Mouse (Mus musculus): ENCODE measurements around the gene Hcn4. TPM values are rescaled to one million over a fixed set of nuclear protein-coding genes. Genes with fewer than 3 reads are reported as not detected.

Gene Hcn4
- polyA plus RNA-seq, 1 experiment from 2014 or later: 1.4 TPM

GRCm38 (mm10) chr9:58882686-58883085 is 59.5 kb downstream of the Hcn4 start:
- H3K9ac ChIP-seq (ENCODE audit: low read length): no peak overlapping the region
- no peaks in the 10 kb centered on the region for H3K27me3 ChIP-seq (ENCODE audit: control insufficient read depth, insufficient read depth, low read length)
- peaks cover 3% of the 10 kb centered on the region; the same call in 1 of the 2 replicates for H3K36me3 ChIP-seq (ENCODE audit: control insufficient read depth, insufficient read depth, low read length)
- no peak overlapping the region for H3K4me2 ChIP-seq (ENCODE audit: low read depth)
- no peak overlapping the region for H3K4me3 ChIP-seq (ENCODE audit: low read depth, low read length)
- WGBS: 91% methylated on average over 1 of the region's 1 CpGs
- H3K27ac ChIP-seq (ENCODE audit: low read depth, low read length): no peak overlapping the region
- DNase-seq (ENCODE audit: low spot score) (no peak), ATAC-seq (ENCODE audit: insufficient read depth, low FRiP score, low TSS enrichment) (no peak)
- no peaks in the 10 kb centered on the region for H3K9me3 ChIP-seq (ENCODE audit: control insufficient read depth, low read length)
- no peaks in the 10 kb centered on the region for H3K4me1 ChIP-seq (ENCODE audit: control insufficient read depth, insufficient read depth, low read length)

GRCm38 (mm10) chr9:58889782-58890448 is 66.7 kb downstream of the Hcn4 start:
- H3K27ac ChIP-seq (ENCODE audit: low read depth, low read length): no peak overlapping the region
- H3K4me2 ChIP-seq (ENCODE audit: low read depth): no peak overlapping the region
- no peaks in the 10 kb centered on the region for H3K9me3 ChIP-seq (ENCODE audit: control insufficient read depth, low read length)
- DNase-seq (ENCODE audit: low spot score) (no peak), ATAC-seq (ENCODE audit: insufficient read depth, low FRiP score, low TSS enrichment) (no peak)
- H3K4me1 ChIP-seq (ENCODE audit: control insufficient read depth, insufficient read depth, low read length): no peaks in the 10 kb centered on the region
- no peaks in the 10 kb centered on the region for H3K27me3 ChIP-seq (ENCODE audit: control insufficient read depth, insufficient read depth, low read length)
- 85% methylated on average over 12 of the region's 12 CpGs for WGBS
- H3K36me3 ChIP-seq (ENCODE audit: control insufficient read depth, insufficient read depth, low read length): peaks cover 10% of the 10 kb centered on the region
- H3K9ac ChIP-seq (ENCODE audit: low read length): no peak overlapping the region
- H3K4me3 ChIP-seq (ENCODE audit: low read depth, low read length): no peak overlapping the region

GRCm38 (mm10) chr9:58890893-58891292 is 67.7 kb downstream of the Hcn4 start:
- H3K27me3 ChIP-seq (ENCODE audit: control insufficient read depth, insufficient read depth, low read length): no peaks in the 10 kb centered on the region
- no peaks in the 10 kb centered on the region for H3K4me1 ChIP-seq (ENCODE audit: control insufficient read depth, insufficient read depth, low read length)
- H3K36me3 ChIP-seq (ENCODE audit: control insufficient read depth, insufficient read depth, low read length): peaks cover 10% of the 10 kb centered on the region
- no peak overlapping the region for H3K4me2 ChIP-seq (ENCODE audit: low read depth)
- DNase-seq (ENCODE audit: low spot score) (no peak), ATAC-seq (ENCODE audit: insufficient read depth, low FRiP score, low TSS enrichment) (no peak)
- H3K27ac ChIP-seq (ENCODE audit: low read depth, low read length): no peak overlapping the region
- no peaks in the 10 kb centered on the region for H3K9me3 ChIP-seq (ENCODE audit: control insufficient read depth, low read length)
- H3K4me3 ChIP-seq (ENCODE audit: low read depth, low read length): no peak overlapping the region
- 95% methylated on average over 8 of the region's 8 CpGs for WGBS
- no peak overlapping the region for H3K9ac ChIP-seq (ENCODE audit: low read length)

- Histone ChIP-seq H3K36me3 (ENCODE audit: control insufficient read depth, insufficient read depth, low read length) (peaks cover 10% of the 10 kb centered on the region), H3K9ac (ENCODE audit: low read length) (no peak overlapping the region), H3K4me3 (ENCODE audit: low read depth, low read length) (no peak overlapping the region), H3K4me2 (ENCODE audit: low read depth) (no peak overlapping the region), H3K9me3 (ENCODE audit: control insufficient read depth, low read length) (no peaks in the 10 kb centered on the region), H3K4me1 (ENCODE audit: control insufficient read depth, insufficient read depth, low read length) (no peaks in the 10 kb centered on the region), H3K27ac (ENCODE audit: low read depth, low read length) (no peak overlapping the region), H3K27me3 (ENCODE audit: control insufficient read depth, insufficient read depth, low read length) (no peaks in the 10 kb centered on the region)
- ATAC-seq (ENCODE audit: insufficient read depth, low FRiP score, low TSS enrichment) (no peak), DNase-seq (ENCODE audit: low spot score) (no peak)
- 92% methylated on average over 6 of the region's 6 CpGs for WGBS
Observed at GRCm38 (mm10) chr9:58891840-58892640, 68.8 kb downstream of the Hcn4 start.

GRCm38 (mm10) chr9:58899602-58900001 is 76.4 kb downstream of the Hcn4 start:
- Histone ChIP-seq H3K27me3 (ENCODE audit: control insufficient read depth, insufficient read depth, low read length) (no peaks in the 10 kb centered on the region), H3K36me3 (ENCODE audit: control insufficient read depth, insufficient read depth, low read length) (peaks cover 9% of the 10 kb centered on the region; the same call in 1 of the 2 replicates)
- DNase-seq (ENCODE audit: low spot score): no peak

GRCm38 (mm10) chr9:58902869-58903585 is 79.8 kb downstream of the Hcn4 start:
- no peak for ATAC-seq (ENCODE audit: insufficient read depth, low FRiP score, low TSS enrichment)
- peaks cover 9% of the 10 kb centered on the region; the same call in 1 of the 2 replicates for H3K36me3 ChIP-seq (ENCODE audit: control insufficient read depth, insufficient read depth, low read length)

More at GRCm38 (mm10) chr9:58899602-58900001, 76.4 kb downstream of the Hcn4 start:
- ATAC-seq (ENCODE audit: insufficient read depth, low FRiP score, low TSS enrichment): no peak
- no peak overlapping the region for H3K4me3 ChIP-seq (ENCODE audit: low read depth, low read length)
- no peak overlapping the region for H3K4me2 ChIP-seq (ENCODE audit: low read depth)
- no peaks in the 10 kb centered on the region for H3K4me1 ChIP-seq (ENCODE audit: control insufficient read depth, insufficient read depth, low read length)
- H3K27ac ChIP-seq (ENCODE audit: low read depth, low read length): no peak overlapping the region
- H3K9ac ChIP-seq (ENCODE audit: low read length): no peak overlapping the region
- no peaks in the 10 kb centered on the region for H3K9me3 ChIP-seq (ENCODE audit: control insufficient read depth, low read length)

More at GRCm38 (mm10) chr9:58902869-58903585, 79.8 kb downstream of the Hcn4 start:
- Histone ChIP-seq H3K9ac (ENCODE audit: low read length) (no peak overlapping the region), H3K27me3 (ENCODE audit: control insufficient read depth, insufficient read depth, low read length) (no peaks in the 10 kb centered on the region), H3K4me1 (ENCODE audit: control insufficient read depth, insufficient read depth, low read length) (no peaks in the 10 kb centered on the region), H3K4me3 (ENCODE audit: low read depth, low read length) (no peak overlapping the region), H3K9me3 (ENCODE audit: control insufficient read depth, low read length) (no peaks in the 10 kb centered on the region), H3K27ac (ENCODE audit: low read depth, low read length) (no peak overlapping the region), H3K4me2 (ENCODE audit: low read depth) (no peak overlapping the region)
- WGBS: 78% methylated on average over 6 of the region's 6 CpGs
- DNase-seq (ENCODE audit: low spot score): peak; percentile 65

Other genes starting within 250 kb of the Hcn4 start
- gene Nptn, start 241.2 kb upstream of the Hcn4 start, polyA plus RNA-seq (2014; fragmentation: Nextera tagmentation; extraction: Ambion mirVana): 72.9 and 85.0 TPM in 2 replicates
- gene Rec114, start 79.4 kb upstream of the Hcn4 start, polyA plus RNA-seq (2014; fragmentation: Nextera tagmentation; extraction: Ambion mirVana): 1.2 and 2.7 TPM in 2 replicates
- gene Neo1, start 213.0 kb downstream of the Hcn4 start, polyA plus RNA-seq (2014; fragmentation: Nextera tagmentation; extraction: Ambion mirVana): 56.1 and 58.3 TPM in 2 replicates

Measured in neural tube, embryonic 11.5 days (tissue).